Mouse (Mus musculus): ENCODE results near the gene Mtrf1l. TPM values are rescaled to one million over a fixed set of nuclear protein-coding genes. Genes with fewer than 3 reads are reported as not detected.

Mtrf1l gene
- polyA plus RNA-seq (2012; ENCODE audit: low replicate concordance), result 3.1 and 3.6 TPM in 2 replicates

DNA sequence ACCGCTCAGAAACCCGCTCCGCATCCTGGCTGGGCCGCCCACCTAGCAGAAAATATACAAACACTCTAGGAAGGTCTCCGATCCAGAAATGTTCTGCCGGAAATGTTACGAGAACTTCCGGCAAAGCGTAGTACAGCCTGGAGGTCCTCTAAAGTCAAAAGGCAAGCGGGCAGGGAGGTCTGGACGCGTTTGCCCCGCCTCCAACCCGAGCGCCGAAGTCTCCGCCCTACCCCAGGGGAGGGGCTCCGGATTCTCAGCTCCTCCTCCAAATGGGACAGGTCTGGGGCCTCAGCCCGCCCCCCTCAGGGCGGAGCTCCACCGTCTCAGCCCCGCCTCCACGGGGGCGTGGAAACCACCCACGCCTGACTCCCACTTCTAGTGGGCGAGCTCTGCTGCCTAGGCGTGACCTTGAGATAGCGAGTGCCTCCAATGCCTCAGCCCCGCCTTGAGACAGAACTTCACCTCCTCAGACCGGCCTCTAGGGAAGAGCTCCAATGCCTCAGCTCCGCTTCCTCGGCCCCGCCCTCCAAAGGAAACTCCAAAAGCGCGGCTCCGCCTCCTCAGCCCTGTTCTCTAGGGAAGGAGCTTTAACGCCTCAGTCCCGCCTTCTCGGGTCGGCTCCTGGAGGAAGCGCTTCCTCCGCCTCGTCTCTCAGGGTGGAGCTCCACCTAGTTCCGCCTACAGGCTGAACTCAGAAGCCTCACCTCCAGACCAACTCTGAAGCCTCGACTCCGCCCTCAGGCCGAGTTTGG, at the start of gene Mtrf1l:
Mtrf1l (minus strand) TSS at position 171 of the 752 bp plus-strand sequence.

DNA sequence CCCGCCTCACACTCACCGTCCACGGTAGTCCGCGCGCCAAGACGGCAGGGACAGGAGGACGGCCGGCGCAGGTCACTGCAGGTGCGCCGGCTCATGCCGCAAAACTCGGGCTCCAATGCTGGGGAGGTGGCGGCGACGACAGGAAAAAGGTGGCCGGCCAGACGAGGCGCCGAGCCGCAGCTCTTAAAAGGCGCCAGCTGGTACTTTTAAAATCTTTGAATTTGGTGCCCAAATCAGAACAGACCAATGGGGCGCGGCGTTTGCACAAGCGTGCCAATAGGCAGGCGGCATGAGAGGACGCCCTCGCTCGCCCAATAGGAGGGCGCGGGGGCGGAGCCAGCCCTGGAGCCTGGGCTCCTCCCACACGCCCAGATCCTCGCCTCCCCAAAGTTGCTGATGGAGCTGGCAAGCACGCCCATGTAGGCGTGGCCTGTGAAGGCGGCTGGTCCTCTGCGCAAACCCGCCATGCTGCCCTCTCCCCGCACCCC, 18.4 kb downstream of the Mtrf1l start, which contains the start of gene Fbxo5:
Fbxo5 (minus strand) TSS at position 358 of the 488 bp plus-strand sequence.

Other genes with a start within 250 kb of the Mtrf1l start
- gene Myct1, start 230.1 kb downstream of the Mtrf1l start, polyA plus RNA-seq (2012; ENCODE audit: low replicate concordance), result 0.38 and 0.79 TPM in 2 replicates
- not detected in 2 replicates for gene Vip, start 184.7 kb downstream of the Mtrf1l start, polyA plus RNA-seq (2012; ENCODE audit: low replicate concordance)
- 1.00 and 5.7 TPM in 2 replicates for gene Fbxo5, start 18.3 kb downstream of the Mtrf1l start, polyA plus RNA-seq (2012; ENCODE audit: low replicate concordance)
- gene Rgs17, start 98.5 kb upstream of the Mtrf1l start, polyA plus RNA-seq (2012; ENCODE audit: low replicate concordance), result not detected in 2 replicates